Mouse (Mus musculus): ENCODE measurements at regions not wholly inside any gene's neighbourhood (a gene's known extent, or its start where the extent isn't known, plus 50 kb on each side); places are given as distances from the start of the nearest gene placed in this dataset.
"Not testable (repeated sequence)": the region's sequence is repeated elsewhere in the genome, so short reads cannot be mapped to it uniquely, and the experiment has no call there.

GRCm38 (mm10) chr12:115915420-115915819 is 132.1 kb upstream of the Zfp386 start:
- not testable (repeated sequence) for TF ChIP-seq CTCF (IDR thresholded peaks at IDR 0.05; ENCODE audit: control insufficient read depth, insufficient read depth, low read length); POLR2A (IDR thresholded peaks at IDR 0.05; ENCODE audit: borderline replicate concordance, control insufficient read depth, low read depth, low read length)

All from bone marrow, adult 2 months (tissue).